Mouse (Mus musculus) liver, embryonic 14.5 days (tissue): ENCODE data around the gene Gm34653. TPM values are rescaled to one million over a fixed set of nuclear protein-coding genes. Genes with fewer than 3 reads are reported as not detected.
"Not testable (repeated sequence)": the region's sequence is repeated elsewhere in the genome, so short reads cannot be mapped to it uniquely, and the experiment has no call there.

Experiments used
- ATAC-seq: fragments of 200-750 bp; cut with Nextera tagmentation; 2 replicates; pipeline ENCODE4 v1.8.0; 2017; ENCODE audit warnings: moderate number of reproducible peaks, mild to moderate bottlenecking, moderate library complexity; ENCODE audit not compliant: insufficient read depth
- DNase-seq, 3 experiments: peaks; one replicate each; pipeline ENCODE4 v3.0.0-alpha.2; 2012 to 2013; ENCODE audit warnings: low read depth in 3 of 3, low spot score in 3 of 3
- H3K27ac ChIP-seq: fragments of 300-500 bp; sonication (generic); 2 replicates; pipeline ENCODE4 v1.5.1; 2014; ENCODE audit warnings: moderate library complexity, mild to moderate bottlenecking, control low read depth, inconsistent platforms
- H3K27me3 ChIP-seq: fragments of 300-500 bp; sonication (generic); 2 replicates; pipeline ENCODE4 v1.6.1; 2014; ENCODE audit warnings: mild to moderate bottlenecking, low read length, moderate library complexity; ENCODE audit not compliant: control insufficient read depth, insufficient read depth
- H3K36me3 ChIP-seq: fragments of 300-500 bp; sonication (generic); replicated peaks from 2 replicates; pipeline ENCODE4 v1.6.1; 2014; ENCODE audit warnings: low read depth; ENCODE audit not compliant: control insufficient read depth, insufficient read depth
- H3K4me1 ChIP-seq, 2 experiments: fragments of 200-500 bp in 1 of 2; fragments of 300-500 bp in 1 of 2; sonication (generic) in 1 of 2; replicated peaks; 2 replicates each; pipeline ENCODE4 v1.6.1; 2012 to 2014; ENCODE audit warnings: antibody characterized with exemption in 1 of 2, inconsistent platforms in 1 of 2, low read length in 1 of 2; ENCODE audit not compliant: control insufficient read depth in 2 of 2, insufficient read depth in 2 of 2
- H3K4me2 ChIP-seq: fragments of 300-500 bp; sonication (generic); 2 replicates; pipeline ENCODE4 v1.6.1; 2014; ENCODE audit warnings: low read depth, mild to moderate bottlenecking, control low read depth, moderate library complexity
- H3K4me3 ChIP-seq, 2 experiments: fragments of 200-500 bp in 1 of 2; fragments of 300-500 bp in 1 of 2; sonication (generic) in 1 of 2; 2 replicates each; pipeline ENCODE4 v1.5.1; 2012 to 2014; ENCODE audit warnings: low read depth in 2 of 2, low read length in 2 of 2, mild to moderate bottlenecking in 2 of 2, control low read depth in 1 of 2, inconsistent platforms in 1 of 2, moderate library complexity in 1 of 2; ENCODE audit not compliant: insufficient read depth in 1 of 2
- H3K9ac ChIP-seq: fragments of 300-500 bp; sonication (generic); replicated peaks from 2 replicates; pipeline ENCODE4 v1.6.1; 2014; ENCODE audit warnings: mild to moderate bottlenecking, control low read depth, moderate library complexity
- H3K9me3 ChIP-seq: fragments of 300-500 bp; sonication (generic); 2 replicates; pipeline ENCODE4 v1.6.1; 2016; ENCODE audit warnings: low read length, mixed read lengths; ENCODE audit not compliant: control insufficient read depth
- CTCF ChIP-seq: IDR thresholded peaks from 2 replicates; pipeline ENCODE4 v1.5.1; 2016; ENCODE audit warnings: antibody characterized with exemption, low read depth, control low read depth
- EP300 ChIP-seq: IDR thresholded peaks from 2 replicates; pipeline ENCODE4 v1.6.1; 2016; ENCODE audit warnings: antibody characterized with exemption, low read depth
- WGBS: fragments of 180-500 bp; shearing (Covaris S2); extraction: QIAGEN DNeasy Blood & Tissue Kit; methylation state at CpG from one replicate; pipeline ENCODE4 v1.1.7; 2014; ENCODE audit not compliant: insufficient replicate concordance; 5-methylcytosine and 5-hydroxymethylcytosine counted together
- polyA plus RNA-seq, 2 experiments: library from polyadenylated mRNA; depleted of rRNA in 1 of 2; stranded (reverse) in 1 of 2; unstranded in 1 of 2; fragments of >200 nt; fragmentation: Nextera tagmentation in 1 of 2; extraction: Ambion mirVana in 1 of 2; gene quantifications; 2 replicates each; pipeline versions ENCODE4 v1.2.1 to v1.2.3; 2012 to 2014

The Gm34653 gene
- polyA plus RNA-seq, 2 experiments: not detected

DNA sequence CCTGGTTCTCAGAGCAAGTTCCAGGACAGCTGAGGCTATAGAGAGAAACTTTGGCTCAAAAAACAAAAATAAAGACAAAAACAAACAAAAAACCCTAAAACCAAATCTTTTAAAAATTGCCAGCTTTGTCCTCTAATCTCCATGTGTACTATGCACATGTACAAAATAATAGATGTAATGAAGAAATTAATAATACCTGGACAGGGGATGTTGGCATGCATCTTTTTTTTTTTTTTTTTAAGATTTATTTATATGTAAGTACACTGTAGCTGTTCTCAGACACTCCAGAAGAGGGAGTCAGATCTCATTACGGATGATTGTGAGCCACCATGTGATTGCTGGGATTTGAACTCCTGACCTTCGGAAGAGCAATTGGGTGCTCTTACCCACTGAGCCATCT is 40.3 kb upstream of the Gm34653 start:
- not testable (repeated sequence) for H3K4me2 ChIP-seq, H3K9ac ChIP-seq, H3K27me3 ChIP-seq, H3K9me3 ChIP-seq, DNase-seq, H3K4me1 ChIP-seq, H3K27ac ChIP-seq, H3K36me3 ChIP-seq, ATAC-seq, H3K4me3 ChIP-seq
- peak; percentile 25; the same call in 1 of the 2 replicates for TF ChIP-seq CTCF
- 76% methylated on average over 2 of the region's 2 CpGs for WGBS

DNA sequence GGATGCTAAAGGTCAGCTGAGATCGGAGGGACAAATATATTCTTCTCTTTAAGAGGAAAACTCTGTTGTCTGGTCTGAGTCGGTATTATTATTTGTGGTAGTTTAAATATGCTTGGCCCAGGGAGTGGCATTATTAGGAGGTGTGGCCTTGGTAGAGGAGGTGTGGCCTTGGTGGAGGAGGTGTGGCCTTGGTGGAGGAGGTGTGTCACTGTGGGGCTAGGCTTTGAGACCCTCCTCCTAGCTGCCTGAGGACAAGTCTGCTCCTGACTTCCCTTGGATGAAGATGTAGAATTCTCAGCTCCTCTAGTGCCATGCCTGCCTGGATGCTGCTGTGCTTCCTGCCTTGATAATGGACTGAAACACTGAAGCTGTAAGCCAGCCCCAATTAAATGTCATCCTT is 38.3 kb upstream of the Gm34653 start:
- WGBS: 85% methylated on average over 2 of the region's 2 CpGs
- no peak overlapping the region for H3K27ac ChIP-seq

DNA sequence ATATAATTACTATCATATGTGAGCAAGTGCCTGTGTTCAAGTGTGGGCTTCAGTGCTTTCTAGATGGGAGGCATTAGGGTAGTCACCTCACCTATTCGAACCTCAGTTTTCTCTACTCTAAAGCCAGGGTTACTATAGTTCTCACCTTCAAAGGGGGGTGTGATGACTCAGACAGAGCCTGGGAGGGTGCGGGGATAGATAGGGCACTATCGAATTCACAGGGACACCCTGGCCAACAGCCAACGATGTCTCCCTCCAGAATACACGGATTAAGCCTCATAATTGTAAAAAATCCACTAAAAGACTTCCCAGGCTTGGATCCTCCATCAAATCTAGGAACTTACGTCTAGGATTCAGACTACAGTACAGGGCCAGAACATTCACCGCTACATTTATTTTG is 37.4 kb upstream of the Gm34653 start:
- Histone ChIP-seq H3K4me1 (peaks cover 9 to 14% of the 10 kb centered on the region in 2 experiments), H3K27me3 (no peaks in the 10 kb centered on the region), H3K4me2 (no peak overlapping the region), H3K36me3 (no peaks in the 10 kb centered on the region; the same call in 1 of the 2 replicates), H3K9me3 (no peaks in the 10 kb centered on the region), H3K27ac (no peak overlapping the region), H3K9ac (no peak overlapping the region), H3K4me3 (no peak overlapping the region)
- WGBS: 78% methylated on average over 7 of the region's 7 CpGs
- TF ChIP-seq EP300: no peak
- no peak for TF ChIP-seq CTCF
- ATAC-seq: no peak
- no peak for DNase-seq

More for the DNA sequence above, 38.3 kb upstream of the Gm34653 start:
- no peak for ATAC-seq
- Histone ChIP-seq H3K27me3 (no peaks in the 10 kb centered on the region), H3K9me3 (no peaks in the 10 kb centered on the region), H3K4me3 (no peak overlapping the region), H3K4me2 (no peak overlapping the region), H3K36me3 (no peaks in the 10 kb centered on the region; the same call in 1 of the 2 replicates), H3K9ac (no peak overlapping the region), H3K4me1 (peaks cover 6 to 10% of the 10 kb centered on the region in 2 experiments)
- DNase-seq: no peak
- TF ChIP-seq CTCF (no peak), EP300 (no peak)

DNA sequence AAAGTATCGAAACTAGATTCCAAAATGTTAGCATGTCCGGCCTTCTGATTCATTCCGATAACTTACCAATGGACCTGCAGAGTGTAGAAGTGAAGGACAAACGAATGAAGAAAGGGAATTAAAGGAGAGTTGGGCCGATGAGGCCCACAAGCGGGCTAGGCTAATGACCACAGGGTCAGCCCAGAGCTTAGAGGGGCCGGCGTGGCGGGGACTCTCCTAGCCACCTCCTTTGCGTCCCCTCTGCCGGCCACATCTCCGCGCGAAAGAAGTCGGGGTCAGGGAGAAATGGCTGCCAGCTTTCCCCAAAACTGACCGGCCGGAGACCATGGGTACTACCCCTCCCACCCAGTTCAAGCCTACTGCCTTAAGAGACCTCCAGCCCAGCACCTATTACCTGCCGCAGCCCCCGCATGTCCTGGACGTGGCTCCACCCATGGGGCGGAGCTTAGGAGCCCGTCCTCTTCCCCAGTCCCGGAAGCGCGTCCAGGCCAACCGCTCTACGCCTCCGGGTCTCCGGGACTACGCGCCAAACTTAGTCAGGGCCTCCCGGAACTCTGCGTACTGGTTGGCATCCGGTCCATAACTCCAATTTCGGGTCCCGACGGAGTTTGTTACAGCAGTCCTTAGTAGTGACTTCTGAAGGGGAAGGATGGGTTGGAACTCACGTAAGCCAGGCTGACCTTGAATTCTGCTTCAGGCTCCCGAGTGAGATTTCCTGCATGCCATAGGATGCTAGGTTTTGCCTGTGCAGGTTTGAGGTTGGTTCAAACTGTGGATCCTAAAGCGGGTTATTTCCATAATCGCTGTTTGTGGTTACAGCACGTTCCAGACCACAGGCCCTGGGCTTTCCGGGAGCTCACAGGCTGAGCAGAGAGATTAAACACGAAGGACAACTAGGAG is 33.2 kb upstream of the Gm34653 start, which contains the start of gene Rabepk:
Rabepk (minus strand) TSS at position 556 of the 900 bp plus-strand sequence.
- no peaks in the 10 kb centered on the region for H3K9me3 ChIP-seq
- H3K9ac ChIP-seq: peak within 1 kb of the TSS; percentile 69
- peak; percentile 81 to 83 (median 82) for DNase-seq
- H3K4me1 ChIP-seq: peaks cover 23 to 30% of the 10 kb centered on the region in 2 experiments
- H3K27me3 ChIP-seq: no peaks in the 10 kb centered on the region
- TF ChIP-seq CTCF (no peak), EP300 (no peak)
- H3K4me3 ChIP-seq: peak within 1 kb of the TSS; percentile 67 to 98
- peaks cover 10% of the 10 kb centered on the region for H3K36me3 ChIP-seq
- 1% methylated on average over 44 of the region's 44 CpGs for WGBS
- H3K4me2 ChIP-seq: peak within 1 kb of the TSS; percentile 74
- H3K27ac ChIP-seq: peak within 1 kb of the TSS; percentile 65
- peak; percentile 75 for ATAC-seq

DNA sequence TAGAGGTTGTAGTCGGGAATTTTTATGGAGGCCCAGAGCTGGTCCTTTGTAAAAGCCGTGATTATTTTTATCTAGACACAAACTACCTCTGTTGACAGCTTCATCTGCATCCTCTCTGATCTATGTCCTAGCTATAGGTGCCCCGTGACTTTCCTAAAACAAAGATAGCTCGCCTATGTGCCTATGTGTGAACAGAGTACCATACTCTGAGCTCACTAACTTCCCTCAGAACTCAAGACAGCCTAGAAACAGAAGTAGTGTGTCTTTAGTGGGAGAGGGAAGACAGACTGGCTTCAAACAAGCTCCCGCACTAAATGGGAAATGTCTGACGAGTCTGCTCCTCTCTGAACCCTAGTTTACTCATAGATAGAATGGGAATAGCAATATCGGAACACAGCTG is 32.4 kb upstream of the Gm34653 start:
- Histone ChIP-seq H3K9me3 (no peaks in the 10 kb centered on the region), H3K4me3 (peak overlapping the region in 1 of 2 experiments; percentile 67; a peak in 3 of 4 replicates), H3K4me1 (peaks cover 30 to 34% of the 10 kb centered on the region in 2 experiments), H3K36me3 (peaks cover 17% of the 10 kb centered on the region), H3K27me3 (no peaks in the 10 kb centered on the region), H3K9ac (peak overlapping the region; percentile 69), H3K4me2 (peak overlapping the region; percentile 74), H3K27ac (peak overlapping the region; percentile 65)
- TF ChIP-seq CTCF: no peak
- TF ChIP-seq EP300: no peak
- DNase-seq: no peak
- WGBS: 31% methylated on average over 7 of the region's 7 CpGs
- no peak for ATAC-seq
